Mouse (Mus musculus) Muller cell, postnatal 12 days (primary cell): ENCODE measurements around the gene Rexo5.
A peak's percentile ranks its signal among the peaks of the same experiment; 100 is the strongest.

Experiments used
- DNase-seq: peaks from one replicate; pipeline ENCODE4 v3.0.0-alpha.2; 2015; ENCODE audit errors: inconsistent ontology term

Gene Rexo5

DNA sequence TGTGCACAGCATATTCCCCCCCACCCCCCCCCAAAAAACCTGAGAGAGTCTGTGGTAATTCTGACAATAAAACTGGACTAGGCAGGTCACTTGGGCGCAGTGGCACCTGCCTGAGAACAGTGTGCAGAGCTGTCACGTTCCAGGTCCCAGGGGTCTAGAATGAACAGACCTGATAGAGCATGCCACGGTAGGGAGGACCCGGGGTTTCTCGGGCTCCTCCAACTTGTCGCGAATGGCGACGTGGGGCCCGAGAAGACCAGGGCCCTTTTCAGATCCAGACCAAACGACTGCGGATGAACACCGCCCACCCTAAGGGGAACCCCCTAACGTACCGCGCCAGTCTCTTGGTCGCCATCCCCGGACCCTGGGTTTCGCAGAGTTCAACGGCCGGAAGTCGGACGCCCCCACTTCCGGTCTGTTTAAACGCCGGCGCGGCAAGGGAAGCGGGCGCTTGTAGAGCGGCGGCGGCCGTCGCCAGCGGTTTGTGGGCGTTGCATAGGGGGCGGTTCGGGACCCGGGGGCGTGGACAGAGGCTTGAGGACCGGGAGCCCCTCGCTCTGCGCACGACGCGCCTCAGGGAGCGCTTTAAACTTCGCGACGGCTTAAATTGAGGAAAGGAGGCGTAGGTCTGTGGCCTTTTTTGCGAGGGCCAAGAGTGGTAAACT, at the start of gene Rexo5, which contains the start of gene Eri2:
Gene Rexo5 (plus strand): TSS at position 421 of the 665 bp plus-strand sequence.
Gene Eri2 (minus strand): TSS at position 473 of the 665 bp plus-strand sequence.
- peak; percentile 96 for DNase-seq

DNA sequence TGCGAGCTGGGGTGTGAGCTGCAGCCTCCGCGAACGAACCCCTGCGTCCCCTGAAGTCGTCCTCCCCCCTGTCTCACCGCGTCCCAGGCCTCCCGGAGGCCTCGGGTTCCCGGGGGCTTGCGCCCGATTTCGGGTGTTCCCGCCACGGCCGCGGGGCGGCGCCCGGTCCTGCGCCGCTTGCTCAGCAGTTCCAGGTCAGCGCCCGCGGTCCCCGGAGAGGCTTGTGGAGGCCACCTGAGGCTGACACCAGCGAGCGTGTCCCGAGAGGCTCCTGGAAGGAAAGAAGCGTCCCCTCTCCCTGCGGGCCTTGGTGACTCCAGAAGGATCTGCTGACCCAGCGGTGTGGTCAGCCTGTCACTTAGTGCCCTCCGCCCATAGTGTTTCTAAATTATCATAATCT, 49.5 kb upstream of the Rexo5 start:
- peak; percentile 17 for DNase-seq

DNA sequence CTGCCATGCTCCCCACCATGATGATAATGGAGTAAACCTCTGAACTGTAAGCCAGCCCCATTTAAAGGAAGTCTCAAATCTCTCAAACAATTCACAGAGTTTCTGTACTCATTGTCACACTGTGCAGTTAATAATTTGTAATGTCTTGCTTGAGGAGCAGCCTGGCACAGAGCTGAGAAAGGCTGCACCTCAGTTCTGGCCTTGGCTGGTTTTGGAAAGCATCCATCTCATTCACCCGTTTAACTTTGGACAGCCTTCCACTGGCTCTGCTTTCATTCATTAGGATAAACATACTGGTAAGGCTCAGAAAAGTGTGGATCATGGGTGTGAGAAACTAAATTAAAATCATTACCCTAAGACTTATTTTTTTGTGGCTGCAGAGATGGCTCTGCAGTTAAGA, 47.9 kb upstream of the Rexo5 start:
- DNase-seq = peak; percentile 19

DNA sequence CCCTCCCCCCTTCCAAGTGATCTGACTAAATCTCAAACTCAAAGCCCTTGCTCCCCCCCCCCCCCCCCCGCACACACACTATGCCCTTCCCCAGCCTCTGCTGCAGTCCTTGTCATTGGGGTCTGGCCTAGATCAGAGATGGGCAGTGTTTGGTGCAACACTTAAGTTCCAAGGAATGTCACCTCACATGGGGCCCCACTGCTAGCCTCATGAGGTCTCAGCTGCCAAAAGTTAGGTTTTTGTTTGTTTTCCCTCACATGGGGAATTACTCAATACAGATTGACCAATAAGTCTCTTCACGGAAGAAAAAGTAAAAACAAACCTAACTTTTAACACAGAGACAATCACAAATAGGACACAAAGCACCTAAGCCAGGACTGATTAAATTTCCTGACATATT, 45.0 kb upstream of the Rexo5 start:
- DNase-seq = no peak

DNA sequence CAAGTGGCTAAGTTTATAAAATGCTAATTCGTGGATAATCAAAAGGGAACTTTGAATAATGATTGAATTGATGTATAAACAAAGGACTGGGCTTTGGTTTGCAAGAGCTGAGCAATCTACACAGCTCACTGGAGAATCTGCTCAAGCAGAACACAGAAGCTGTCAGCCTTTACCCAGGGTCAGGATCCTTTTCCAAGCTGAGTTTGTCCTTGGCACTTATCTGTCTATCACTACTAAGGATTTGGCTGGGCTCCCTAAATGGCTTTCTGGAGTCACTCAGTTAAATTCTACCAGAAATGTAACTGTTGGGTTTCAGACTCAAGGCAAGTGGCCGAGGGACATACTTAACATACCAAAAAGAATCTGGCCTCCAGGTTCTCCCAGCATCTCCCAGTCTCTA, 43.9 kb upstream of the Rexo5 start:
- DNase-seq = peak; percentile 43

DNA sequence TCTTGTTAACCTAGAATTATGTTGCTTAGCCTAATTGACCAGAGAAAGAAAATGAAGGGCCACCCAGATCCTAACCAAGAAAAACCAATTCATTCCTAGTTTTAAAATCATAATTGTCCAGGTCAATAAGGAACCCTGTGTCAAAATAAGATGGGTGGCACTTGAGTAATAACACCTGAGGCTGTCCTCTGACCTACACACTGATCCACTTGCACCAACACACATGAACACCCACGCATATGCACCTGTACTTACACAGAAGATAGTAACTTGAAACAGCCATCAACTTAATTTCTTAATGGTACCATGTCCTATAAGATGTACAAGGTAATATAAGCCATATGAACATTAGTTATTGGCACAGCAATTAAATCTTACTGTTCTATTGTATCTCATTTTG, 40.1 kb upstream of the Rexo5 start:
- no peak for DNase-seq

DNA sequence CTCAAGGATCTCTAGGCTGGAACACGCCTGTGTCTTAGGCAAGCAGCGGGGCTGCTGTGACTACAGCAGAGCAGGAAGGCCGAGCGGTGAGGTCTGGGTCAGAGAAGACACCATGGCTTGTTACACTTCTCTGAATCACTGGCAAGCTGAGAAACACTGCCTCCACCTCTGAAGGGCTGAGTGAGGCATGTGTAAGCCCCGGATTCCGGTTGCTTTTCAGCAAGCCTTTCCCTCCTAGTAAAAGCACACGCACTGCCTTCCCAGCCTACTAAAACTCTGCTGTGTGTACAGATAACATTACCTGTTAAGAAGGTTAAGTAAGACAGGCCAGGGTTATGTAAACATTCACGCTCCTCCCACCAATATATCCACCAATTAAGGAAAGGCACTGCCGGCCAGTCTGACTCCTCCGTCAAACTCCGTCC, 33.3 kb upstream of the Rexo5 start, which contains the start of gene Acsm3:
Gene Acsm3 (plus strand): TSS at position 397 of the 425 bp plus-strand sequence.
- no peak for DNase-seq

DNA sequence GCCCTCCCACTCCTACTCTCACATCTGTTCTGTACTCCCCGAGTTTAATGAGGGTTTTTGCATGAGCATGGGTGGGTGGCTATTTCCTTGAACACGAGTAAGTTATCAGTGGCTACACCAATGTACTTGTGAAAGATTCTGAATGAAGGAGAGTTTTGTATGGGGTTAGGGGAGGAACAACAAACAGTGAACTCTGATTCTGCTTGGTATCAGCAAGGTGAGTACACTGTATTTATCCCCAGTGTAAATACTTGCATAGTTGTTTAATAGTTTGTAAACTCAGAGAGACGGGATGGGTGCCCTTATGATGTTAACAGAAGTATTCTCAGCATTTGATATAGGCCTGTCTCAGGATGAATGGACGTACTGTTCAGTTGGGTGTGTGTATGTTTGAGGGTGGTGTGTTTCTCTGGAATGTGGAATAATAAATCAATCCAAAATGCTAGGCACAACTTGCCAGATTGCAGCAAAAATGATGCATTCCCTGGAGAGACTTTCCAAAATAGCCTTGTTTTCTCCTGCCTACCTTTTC, 31.6 kb upstream of the Rexo5 start:
- DNase-seq = no peak

DNA sequence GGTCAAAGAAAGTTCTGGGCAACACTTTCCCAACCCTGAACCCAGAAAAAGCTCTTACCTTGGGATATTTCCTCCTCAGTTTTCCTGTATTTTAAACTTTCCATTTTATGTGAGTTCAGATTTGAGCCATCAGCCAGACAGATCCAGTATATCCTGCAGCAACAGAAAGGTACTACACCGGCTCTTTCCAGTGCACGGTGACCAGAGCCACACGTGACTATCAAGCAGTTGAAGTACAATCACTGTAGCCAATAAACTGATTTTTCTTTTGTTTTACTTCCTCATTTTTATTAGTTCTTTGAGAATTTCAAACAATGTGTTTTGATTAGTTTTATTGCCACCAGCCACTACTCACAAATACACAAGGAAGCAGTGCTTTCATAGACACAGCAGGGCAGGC, 29.4 kb upstream of the Rexo5 start:
- no peak for DNase-seq

DNA sequence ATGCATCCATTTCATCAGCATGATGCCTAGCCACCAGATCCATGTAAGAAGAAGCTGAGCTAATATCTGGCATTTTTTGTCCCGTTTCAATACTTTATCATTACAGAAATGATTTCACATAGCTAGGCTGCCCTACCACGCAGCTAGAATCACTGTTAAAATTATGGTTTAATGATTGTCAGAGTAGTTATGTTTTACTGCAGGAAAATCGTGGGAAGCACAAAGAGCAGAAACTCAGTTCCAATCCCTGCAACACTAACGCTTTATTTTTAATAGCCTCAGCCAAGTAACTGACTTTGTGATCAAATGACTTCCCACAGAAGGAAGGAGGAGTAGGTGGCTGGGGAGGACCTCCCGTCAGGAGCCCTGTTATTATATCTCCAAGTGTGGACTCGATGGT, 26.8 kb upstream of the Rexo5 start:
- no peak for DNase-seq

DNA sequence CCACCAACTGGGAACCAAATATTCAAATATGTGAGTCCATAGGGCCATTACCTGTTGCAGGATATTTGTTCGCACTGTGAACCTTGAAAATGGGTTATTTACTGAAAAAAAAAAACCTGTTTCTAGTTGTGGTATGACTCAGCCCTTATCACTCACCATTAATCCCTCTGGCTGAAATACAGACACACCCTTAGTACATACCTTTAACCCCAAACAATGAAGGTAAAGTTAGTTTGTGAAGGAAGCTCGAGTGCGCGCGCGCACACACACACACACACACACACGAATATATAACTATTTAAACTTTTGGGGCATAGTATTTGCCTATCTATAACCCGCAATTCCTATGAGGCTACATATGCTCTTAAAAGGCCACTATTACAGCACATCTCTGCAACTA, 23.9 kb upstream of the Rexo5 start:
- DNase-seq = no peak

DNA sequence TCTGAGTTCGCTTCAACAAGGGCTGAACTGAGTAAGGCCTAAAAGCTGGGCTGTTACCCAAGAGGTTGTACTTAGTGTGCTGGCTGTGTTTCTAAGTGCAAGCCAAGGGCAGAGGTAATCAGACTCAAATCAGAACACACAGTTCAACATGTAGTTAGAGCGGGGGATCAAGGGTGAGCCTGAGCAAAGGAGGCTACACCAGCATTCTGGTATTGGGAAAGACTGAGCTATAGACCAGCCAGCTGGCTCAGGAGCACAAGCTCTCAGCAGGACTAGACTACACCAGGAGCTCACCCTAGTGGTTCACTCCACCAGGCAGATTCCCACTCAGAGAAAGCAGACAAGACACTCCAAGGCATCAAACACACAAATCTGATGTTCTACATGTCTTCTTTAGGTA, 10.4 kb upstream of the Rexo5 start:
- DNase-seq = no peak

DNA sequence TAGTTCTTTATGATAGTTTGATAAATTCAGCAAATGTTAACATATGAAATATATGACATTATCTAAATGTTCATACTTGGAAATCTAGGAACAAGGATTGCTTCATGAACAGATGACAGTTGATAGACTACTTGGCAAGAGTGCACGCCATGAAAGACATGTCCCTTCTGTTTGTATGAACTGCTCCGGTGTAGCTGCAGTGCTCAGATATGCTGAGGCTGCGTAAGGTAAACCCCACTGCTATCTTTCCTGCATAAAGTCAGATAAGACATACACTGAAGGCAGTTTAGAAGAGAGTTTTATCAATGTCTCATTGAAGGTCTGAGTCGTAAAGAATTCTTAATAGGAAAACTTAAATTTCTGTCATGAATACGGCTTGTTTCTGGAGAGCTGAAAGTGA, 8.9 kb upstream of the Rexo5 start:
- no peak for DNase-seq

DNA sequence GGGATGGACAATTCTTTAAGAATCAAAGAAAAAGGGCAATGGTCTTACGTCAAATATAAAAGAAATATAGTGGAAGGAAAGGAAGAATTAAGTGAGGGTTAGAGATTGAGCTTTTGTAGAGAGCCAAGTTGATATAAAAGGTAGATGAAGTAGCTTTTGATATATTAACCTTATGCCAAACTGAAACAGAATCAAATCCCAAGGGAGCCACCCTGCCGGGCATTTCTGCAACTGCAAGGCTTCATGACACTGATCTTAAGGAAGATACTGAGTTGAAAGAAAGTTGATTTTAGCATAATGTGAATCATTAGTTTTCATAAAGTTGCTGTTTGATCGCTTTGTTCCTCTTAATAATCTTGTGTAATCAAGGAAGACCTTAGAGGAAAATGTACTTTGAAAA, 4.8 kb upstream of the Rexo5 start:
- DNase-seq = no peak

DNA sequence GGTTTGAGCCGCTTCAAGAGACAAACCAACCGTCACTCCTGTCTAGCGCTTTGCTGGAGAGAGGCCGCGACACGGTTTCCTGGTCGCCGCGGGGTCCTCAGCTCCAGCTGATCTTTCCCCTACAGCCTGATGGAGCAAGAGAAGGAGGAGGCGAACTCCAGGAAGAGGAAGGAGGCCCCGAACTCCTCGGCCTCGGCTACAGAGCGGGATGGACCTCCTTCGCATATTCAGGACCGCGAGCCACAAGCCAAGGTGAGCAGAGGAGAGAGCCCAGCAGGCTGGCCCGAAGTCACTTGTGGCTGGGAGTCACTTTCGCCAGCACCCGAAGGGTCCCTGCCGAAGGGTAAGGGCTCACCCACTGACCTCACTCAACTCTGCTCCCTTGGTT, 439 bp downstream of the Rexo5 start:
- DNase-seq = no peak

DNA sequence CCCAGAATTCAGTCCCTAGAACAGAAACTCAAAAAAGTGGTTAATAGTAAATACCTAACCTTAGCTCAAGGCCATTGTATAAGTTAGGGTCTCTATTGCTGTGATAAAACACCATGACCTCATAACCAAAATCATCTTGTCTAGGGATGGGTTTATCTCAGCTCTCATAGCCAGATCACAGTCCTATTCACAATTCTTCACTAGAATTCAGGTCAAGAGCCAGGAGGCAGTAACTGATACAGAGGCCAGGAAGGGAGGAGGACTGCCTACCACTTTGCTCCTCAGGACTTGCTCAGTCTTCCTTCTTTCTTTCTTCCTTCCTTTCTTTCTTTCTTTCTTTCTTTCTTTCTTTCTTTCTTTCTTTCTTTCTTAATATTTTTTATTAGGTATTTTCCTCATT, 1.5 kb downstream of the Rexo5 start:
- DNase-seq = peak; percentile 7

DNA sequence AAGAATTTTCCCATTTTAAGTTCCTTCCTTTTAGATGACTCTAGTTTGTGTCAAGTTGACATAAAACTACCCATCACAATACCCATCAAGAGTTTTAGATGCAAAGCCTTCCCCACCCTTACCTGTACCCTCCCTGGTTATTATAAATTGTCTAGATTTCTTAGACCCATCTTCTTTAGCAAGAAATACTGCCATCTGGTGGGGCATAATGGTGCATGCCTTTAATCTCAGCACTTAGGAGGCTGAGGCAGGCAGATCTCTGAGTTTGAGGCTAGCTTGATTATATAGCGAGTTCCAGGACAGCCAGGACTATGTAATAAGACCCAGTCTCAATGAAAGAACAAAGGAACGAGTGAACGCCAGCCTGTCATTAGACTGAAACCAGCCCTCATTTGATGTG, 6.7 kb downstream of the Rexo5 start:
- no peak for DNase-seq

DNA sequence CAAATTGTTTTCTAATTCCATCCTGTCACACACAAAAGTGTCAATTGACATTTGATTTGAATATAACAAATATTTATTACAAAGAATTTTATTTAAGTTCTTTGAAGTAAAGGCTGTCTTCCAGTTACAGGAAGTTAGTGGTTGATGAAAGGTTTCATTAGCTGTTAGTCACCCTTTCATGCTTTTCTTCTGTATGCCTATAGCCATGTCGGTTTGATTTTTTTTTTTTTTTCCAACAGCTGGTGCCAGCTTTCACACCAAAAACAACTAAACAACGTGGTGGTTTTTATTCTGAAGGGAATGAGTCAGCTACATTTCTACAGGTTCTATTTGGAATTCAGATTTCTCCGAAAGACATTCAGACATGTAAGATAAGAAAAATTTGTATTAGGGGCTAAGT, 7.2 kb downstream of the Rexo5 start:
- no peak for DNase-seq

DNA sequence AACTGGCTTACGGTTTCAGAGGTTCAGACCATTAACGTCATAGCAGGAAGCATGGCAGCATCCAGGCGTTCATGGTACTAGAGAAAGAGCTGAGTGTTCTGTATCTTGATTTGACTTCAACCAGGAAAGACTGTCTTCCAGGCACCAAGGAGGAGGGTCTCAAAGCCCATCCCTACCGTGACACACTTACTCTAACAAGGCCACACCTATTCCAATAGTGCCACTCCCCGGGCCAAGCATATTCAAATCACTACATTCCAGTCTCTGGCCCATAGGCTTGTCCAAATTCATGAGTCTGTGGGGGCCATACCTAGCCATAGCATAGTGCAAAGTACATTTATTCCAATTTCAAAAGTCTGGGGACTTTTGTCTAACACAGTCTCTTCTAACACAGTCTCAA, 13.6 kb downstream of the Rexo5 start:
- DNase-seq = no peak

DNA sequence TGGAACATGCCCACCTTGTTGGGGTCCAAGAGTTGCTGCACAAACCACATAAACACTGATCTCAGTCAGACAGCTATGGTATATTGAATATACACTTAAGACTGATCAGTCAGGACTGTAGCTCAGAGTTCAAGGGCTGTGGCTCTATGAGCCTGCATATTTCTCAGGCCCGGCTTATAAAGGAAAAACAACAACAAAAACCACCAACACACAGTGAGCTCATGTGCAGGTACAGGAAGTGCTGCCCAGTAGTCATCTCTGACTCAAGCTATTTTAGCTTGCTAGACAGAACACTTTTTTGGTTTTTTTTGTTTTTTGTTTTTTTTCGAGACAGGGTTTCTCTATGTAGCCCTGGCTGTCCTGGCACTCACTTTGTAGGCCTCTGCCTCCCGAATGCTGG, 14.9 kb downstream of the Rexo5 start:
- DNase-seq = no peak

DNA sequence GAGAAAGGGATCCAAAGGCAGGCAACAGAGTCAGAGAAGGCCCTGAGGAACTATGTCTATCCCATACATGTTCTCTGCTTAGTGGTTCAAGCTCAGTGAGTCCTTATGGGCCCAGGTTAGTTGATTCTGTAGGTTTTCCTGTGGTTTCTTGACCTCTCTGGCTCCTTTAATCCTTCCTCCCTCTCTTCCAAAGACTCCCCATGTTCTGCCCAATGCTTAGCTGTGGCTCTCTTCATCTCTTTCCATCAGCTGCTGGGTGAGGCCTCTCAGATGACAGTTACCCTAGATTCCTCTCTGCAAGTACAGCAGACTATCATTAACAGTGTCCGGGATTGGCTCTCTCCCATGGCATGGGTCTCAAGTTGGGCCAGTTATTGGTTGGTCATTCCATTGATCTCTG, 41.6 kb downstream of the Rexo5 start:
- no peak for DNase-seq

DNA sequence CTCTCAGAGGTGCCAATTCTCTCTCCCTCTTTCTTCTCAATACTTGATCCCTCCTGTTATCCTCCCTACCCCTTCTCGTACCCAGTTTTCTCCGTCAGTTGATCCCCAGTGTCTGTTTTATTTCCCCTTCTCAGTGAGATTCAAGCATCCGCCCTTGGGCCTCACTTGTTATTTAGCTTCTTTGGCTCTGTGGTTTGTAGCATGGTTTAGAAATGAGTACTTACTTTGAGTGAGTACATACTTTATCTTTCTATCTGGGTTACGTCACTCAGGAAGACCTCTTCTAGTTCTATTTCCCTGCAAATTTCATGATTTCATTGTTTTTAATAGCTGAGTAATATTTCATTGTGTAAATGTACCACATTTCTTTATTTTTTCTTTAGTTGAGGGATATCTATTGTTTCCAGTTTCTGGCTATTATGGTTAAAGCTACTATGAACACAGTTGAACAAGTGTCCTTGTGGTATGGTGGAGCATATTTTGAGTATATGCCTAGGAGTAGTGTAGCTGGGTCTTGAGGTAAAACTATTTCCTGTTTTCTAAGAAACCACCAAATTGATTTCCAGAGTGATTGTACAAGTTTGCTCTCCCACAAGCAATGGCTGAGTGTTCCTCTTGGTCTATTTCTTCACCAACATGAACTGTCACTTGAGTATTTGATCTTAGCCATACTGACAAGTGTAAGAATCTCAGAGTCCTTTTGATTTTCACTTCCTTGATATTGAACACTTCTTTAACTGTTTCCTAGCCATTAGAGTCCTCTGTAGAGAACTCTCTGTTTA, 42.4 kb downstream of the Rexo5 start:
- no peak for DNase-seq

DNA sequence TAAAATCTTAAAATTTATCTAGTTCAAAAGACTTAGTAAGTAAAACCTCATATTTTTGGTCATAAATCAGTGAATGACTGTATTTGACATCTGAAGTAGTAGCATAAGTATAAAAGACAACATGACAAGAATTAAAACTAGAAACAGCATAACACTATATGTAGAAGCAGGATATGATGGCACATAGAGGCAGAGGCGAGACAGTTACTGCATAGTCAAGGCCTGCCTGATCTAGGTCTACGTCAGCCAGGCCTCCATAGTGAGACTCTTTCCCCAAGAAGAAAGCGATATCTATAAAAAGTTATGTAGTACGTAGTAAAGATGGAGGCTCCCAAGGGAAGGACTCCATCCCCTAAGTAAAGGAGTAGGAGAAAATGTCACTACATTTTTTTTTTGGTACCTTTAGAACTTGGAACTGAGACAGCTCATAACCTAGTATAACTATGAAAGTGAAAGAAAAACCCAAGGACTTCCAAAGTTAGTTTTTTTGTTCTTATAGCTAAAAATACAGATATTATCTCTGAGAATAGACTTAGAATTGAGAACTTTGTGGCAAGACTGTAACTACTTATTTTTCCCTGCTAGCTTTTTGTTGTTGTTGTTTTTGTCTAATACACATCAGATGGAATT, 48.1 kb downstream of the Rexo5 start:
- no peak for DNase-seq
